Mouse (Mus musculus) midbrain, embryonic 13.5 days (tissue): ENCODE measurements around the gene Fcgrt. TPM values are rescaled to one million over a fixed set of nuclear protein-coding genes. Genes with fewer than 3 reads are reported as not detected.
"Not testable (repeated sequence)": the region's sequence is repeated elsewhere in the genome, so short reads cannot be mapped to it uniquely, and the experiment has no call there.

Source experiments
- ATAC-seq: fragments of 200-750 bp; cut with Nextera tagmentation; 2 replicates; pipeline ENCODE4 v1.8.0; 2017; ENCODE audit warnings: mild to moderate bottlenecking, moderate TSS enrichment, moderate library complexity
- H3K27ac ChIP-seq: fragments of 300-500 bp; sonication (generic); 2 replicates; pipeline ENCODE4 v1.5.1; 2015; ENCODE audit warnings: inconsistent platforms, mild to moderate bottlenecking, moderate library complexity
- H3K27me3 ChIP-seq: fragments of 300-500 bp; sonication (generic); 2 replicates; pipeline ENCODE4 v1.6.1; 2015; ENCODE audit warnings: mild to moderate bottlenecking, inconsistent platforms
- H3K36me3 ChIP-seq: fragments of 300-500 bp; sonication (generic); 2 replicates; pipeline ENCODE4 v1.6.1; 2015; ENCODE audit warnings: mild to moderate bottlenecking, inconsistent platforms
- H3K4me1 ChIP-seq: fragments of 300-500 bp; sonication (generic); replicated peaks from 2 replicates; pipeline ENCODE4 v1.6.1; 2015; ENCODE audit warnings: inconsistent platforms
- H3K4me2 ChIP-seq: fragments of 300-500 bp; sonication (generic); replicated peaks from 2 replicates; pipeline ENCODE4 v1.6.1; 2015; ENCODE audit warnings: moderate library complexity, mild to moderate bottlenecking, inconsistent platforms
- H3K4me3 ChIP-seq: fragments of 300-500 bp; sonication (generic); replicated peaks from 2 replicates; pipeline ENCODE4 v1.5.1; 2015; ENCODE audit warnings: mild to moderate bottlenecking, inconsistent platforms
- H3K9ac ChIP-seq: fragments of 300-500 bp; sonication (generic); replicated peaks from 2 replicates; pipeline ENCODE4 v1.6.1; 2015; ENCODE audit warnings: mild to moderate bottlenecking, inconsistent platforms
- H3K9me3 ChIP-seq: fragments of 300-500 bp; sonication (generic); 2 replicates; pipeline ENCODE4 v1.6.1; 2016; ENCODE audit warnings: mild to moderate bottlenecking, inconsistent platforms
- WGBS: fragments of 180-500 bp; shearing (Covaris S2); methylation state at CpG from one replicate; pipeline ENCODE4 v1.1.7; 2015; 5-methylcytosine and 5-hydroxymethylcytosine counted together
- polyA plus RNA-seq: library from polyadenylated mRNA; unstranded; fragments of >200 nt; fragmentation: Nextera tagmentation; extraction: Ambion mirVana; gene quantifications from 2 replicates; pipeline ENCODE4 v1.2.1, GENCODE M21; 2015

Gene Fcgrt
- polyA plus RNA-seq, 1 experiment from 2014 or later: 17.6 TPM

GRCm38 (mm10) chr7:45102940-45103585, 588 bp downstream of the Fcgrt start:
- Histone ChIP-seq H3K9me3 (no peaks in the 10 kb centered on the region), H3K4me3 (no peak overlapping the region), H3K4me2 (no peak overlapping the region), H3K4me1 (0 out of 2 replicates have a peak, but pooled peaks cover 4% of the 10 kb centered on the region), H3K27me3 (no peaks in the 10 kb centered on the region), H3K27ac (no peak overlapping the region), H3K36me3 (no peaks in the 10 kb centered on the region), H3K9ac (no peak overlapping the region)
- WGBS: 84% methylated on average over 9 of the region's 9 CpGs
- no peak for ATAC-seq

DNA sequence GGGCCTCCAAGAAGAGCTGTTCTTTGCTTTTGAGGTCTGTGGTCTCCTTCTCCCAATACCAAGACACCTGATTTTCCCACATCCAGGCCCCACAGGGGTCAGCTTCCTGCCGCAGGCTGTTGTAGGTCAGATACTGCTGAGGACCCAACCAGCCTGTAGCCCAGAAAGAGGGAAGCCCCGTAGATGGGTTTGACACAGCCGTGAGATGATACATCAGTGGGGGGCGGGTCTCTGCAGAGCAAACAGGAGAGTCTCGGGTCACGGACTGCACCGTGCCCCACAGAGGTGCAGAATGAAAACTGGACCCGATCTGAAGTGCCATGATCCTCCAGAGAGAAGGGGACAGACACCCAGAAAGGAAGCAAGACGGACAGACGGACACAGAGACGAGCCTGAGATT, 1.2 kb downstream of the Fcgrt start:
- Histone ChIP-seq H3K4me2 (no peak overlapping the region), H3K9me3 (no peaks in the 10 kb centered on the region), H3K27me3 (no peaks in the 10 kb centered on the region), H3K36me3 (no peaks in the 10 kb centered on the region), H3K27ac (no peak overlapping the region), H3K4me1 (0 out of 2 replicates have a peak, but pooled peaks cover 4% of the 10 kb centered on the region), H3K4me3 (no peak overlapping the region), H3K9ac (no peak overlapping the region)
- WGBS: 90% methylated on average over 11 of the region's 11 CpGs
- ATAC-seq: no peak

DNA sequence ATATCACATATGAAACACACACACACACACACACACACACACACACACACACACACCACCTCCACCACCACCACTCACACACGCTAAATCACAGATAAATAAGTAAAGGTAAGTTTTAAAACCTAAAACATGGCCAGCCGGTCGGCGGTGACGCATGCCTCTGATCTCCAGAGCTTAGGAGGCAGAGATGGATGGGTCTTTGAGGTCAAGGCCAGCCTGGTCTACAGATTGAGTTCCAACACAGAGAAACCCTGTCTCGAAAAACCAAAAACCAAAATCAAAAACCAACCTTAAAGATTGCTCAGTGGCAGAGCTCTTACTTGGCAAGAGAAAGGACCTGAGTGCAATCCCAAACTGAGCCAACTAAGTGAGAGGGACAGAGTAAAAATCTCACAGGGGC, 3.6 kb downstream of the Fcgrt start:
- Histone ChIP-seq H3K4me2 (no peak overlapping the region), H3K4me1 (no peaks in the 10 kb centered on the region), H3K27me3 (no peaks in the 10 kb centered on the region), H3K36me3 (no peaks in the 10 kb centered on the region), H3K9ac (no peak overlapping the region), H3K9me3 (no peaks in the 10 kb centered on the region), H3K4me3 (no peak overlapping the region), H3K27ac (no peak overlapping the region)
- 97% methylated on average over 6 of the region's 6 CpGs for WGBS
- no peak for ATAC-seq

GRCm38 (mm10) chr7:45098541-45099240, 5.0 kb downstream of the Fcgrt start:
- no peaks in the 10 kb centered on the region for H3K36me3 ChIP-seq
- ATAC-seq: no peak
- H3K27me3 ChIP-seq: no peaks in the 10 kb centered on the region
- H3K4me1 ChIP-seq: no peaks in the 10 kb centered on the region
- no peak overlapping the region for H3K27ac ChIP-seq
- no peak overlapping the region for H3K4me2 ChIP-seq
- H3K9me3 ChIP-seq: no peaks in the 10 kb centered on the region
- H3K9ac ChIP-seq: no peak overlapping the region
- 89% methylated on average over 8 of the region's 8 CpGs for WGBS
- H3K4me3 ChIP-seq: no peak overlapping the region

GRCm38 (mm10) chr7:45097479-45097878, 6.2 kb downstream of the Fcgrt start:
- Histone ChIP-seq H3K9ac (no peak overlapping the region), H3K9me3 (no peaks in the 10 kb centered on the region), H3K4me2 (no peak overlapping the region), H3K27ac (no peak overlapping the region), H3K36me3 (no peaks in the 10 kb centered on the region), H3K4me1 (no peaks in the 10 kb centered on the region), H3K4me3 (no peak overlapping the region), H3K27me3 (no peaks in the 10 kb centered on the region)
- no peak for ATAC-seq
- 80% methylated on average over 6 of the region's 6 CpGs for WGBS

- H3K4me3 ChIP-seq, ATAC-seq, H3K4me2 ChIP-seq, H3K9me3 ChIP-seq, H3K27ac ChIP-seq, H3K36me3 ChIP-seq, H3K9ac ChIP-seq, H3K27me3 ChIP-seq: not testable (repeated sequence)
- H3K4me1 ChIP-seq: peaks cover 11% of the 10 kb centered on the region
- WGBS: 94% methylated on average over 14 of the region's 14 CpGs
These were observed 7.7 kb downstream of the Fcgrt start for GRCm38 (mm10) chr7:45095965-45096364.

GRCm38 (mm10) chr7:45095367-45095766, 8.3 kb downstream of the Fcgrt start:
- ATAC-seq: no peak
- no peak overlapping the region for H3K4me3 ChIP-seq
- H3K9me3 ChIP-seq: no peaks in the 10 kb centered on the region
- no peak overlapping the region for H3K27ac ChIP-seq
- H3K4me2 ChIP-seq: no peak overlapping the region
- no peaks in the 10 kb centered on the region for H3K36me3 ChIP-seq
- no peak overlapping the region for H3K9ac ChIP-seq
- peaks cover 13% of the 10 kb centered on the region for H3K4me1 ChIP-seq
- H3K27me3 ChIP-seq: 0 out of 2 replicates have a peak, but pooled peaks cover 5% of the 10 kb centered on the region
- 92% methylated on average over 6 of the region's 6 CpGs for WGBS

- no peak for ATAC-seq
- Histone ChIP-seq H3K27me3 (0 out of 2 replicates have a peak, but pooled peaks cover 5% of the 10 kb centered on the region), H3K9ac (no peak overlapping the region), H3K27ac (no peak overlapping the region), H3K4me1 (peaks cover 13% of the 10 kb centered on the region), H3K9me3 (no peaks in the 10 kb centered on the region), H3K4me2 (no peak overlapping the region), H3K4me3 (no peak overlapping the region), H3K36me3 (no peaks in the 10 kb centered on the region)
- WGBS: 76% methylated on average over 7 of the region's 7 CpGs
These were observed 9.5 kb downstream of the Fcgrt start for GRCm38 (mm10) chr7:45094121-45094520.

- H3K27me3 ChIP-seq: 0 out of 2 replicates have a peak, but pooled peaks cover 5% of the 10 kb centered on the region
- WGBS: 33% methylated on average over 18 of the region's 18 CpGs
- no peak overlapping the region for H3K4me3 ChIP-seq
- no peak overlapping the region for H3K4me2 ChIP-seq
- H3K36me3 ChIP-seq: no peaks in the 10 kb centered on the region
- no peak for ATAC-seq
- peaks cover 13% of the 10 kb centered on the region for H3K4me1 ChIP-seq
- H3K9me3 ChIP-seq: no peaks in the 10 kb centered on the region
- H3K27ac ChIP-seq: no peak overlapping the region
- H3K9ac ChIP-seq: no peak overlapping the region
These were observed 10.1 kb downstream of the Fcgrt start for GRCm38 (mm10) chr7:45093516-45093905.

DNA sequence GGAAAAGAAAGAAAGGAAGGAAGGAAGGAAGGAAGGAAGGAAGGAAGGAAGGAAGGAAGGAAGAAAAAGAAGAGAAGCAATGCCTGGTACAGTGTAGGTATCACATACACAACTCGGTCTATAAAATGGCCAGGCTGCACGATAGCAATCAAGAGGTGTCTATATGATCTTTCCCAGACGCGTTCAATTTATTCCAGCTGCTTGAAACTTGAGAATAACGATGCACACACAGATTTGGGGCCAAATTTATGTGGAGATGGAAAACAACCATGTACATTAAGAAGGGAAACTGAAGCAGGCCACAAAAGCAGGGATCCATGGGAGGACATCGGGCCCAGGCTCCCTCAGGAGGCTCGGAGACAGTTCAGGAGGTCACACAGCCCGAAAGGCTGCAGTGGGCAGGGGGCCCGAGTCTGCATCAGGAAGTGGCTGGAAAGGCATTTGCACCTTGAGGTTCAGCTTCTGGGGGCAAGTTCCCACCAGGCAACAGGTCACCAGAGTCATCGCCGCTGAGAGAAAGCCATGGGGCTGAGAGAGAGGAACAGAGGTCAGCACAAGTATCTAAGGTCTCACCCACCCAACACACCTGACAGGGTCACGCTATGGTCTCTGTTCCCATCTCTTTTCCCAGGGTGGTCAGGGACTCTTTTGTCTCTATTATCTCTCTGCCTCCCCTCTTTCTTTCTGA, 10.7 kb downstream of the Fcgrt start:
- Histone ChIP-seq H3K4me3 (no peak overlapping the region), H3K36me3 (no peaks in the 10 kb centered on the region; the same call in 1 of the 2 replicates), H3K4me1 (peaks cover 13% of the 10 kb centered on the region), H3K27me3 (0 out of 2 replicates have a peak, but pooled peaks cover 5% of the 10 kb centered on the region), H3K9ac (no peak overlapping the region), H3K9me3 (no peaks in the 10 kb centered on the region), H3K27ac (no peak overlapping the region), H3K4me2 (no peak overlapping the region)
- no peak for ATAC-seq
- 61% methylated on average over 12 of the region's 12 CpGs for WGBS

DNA sequence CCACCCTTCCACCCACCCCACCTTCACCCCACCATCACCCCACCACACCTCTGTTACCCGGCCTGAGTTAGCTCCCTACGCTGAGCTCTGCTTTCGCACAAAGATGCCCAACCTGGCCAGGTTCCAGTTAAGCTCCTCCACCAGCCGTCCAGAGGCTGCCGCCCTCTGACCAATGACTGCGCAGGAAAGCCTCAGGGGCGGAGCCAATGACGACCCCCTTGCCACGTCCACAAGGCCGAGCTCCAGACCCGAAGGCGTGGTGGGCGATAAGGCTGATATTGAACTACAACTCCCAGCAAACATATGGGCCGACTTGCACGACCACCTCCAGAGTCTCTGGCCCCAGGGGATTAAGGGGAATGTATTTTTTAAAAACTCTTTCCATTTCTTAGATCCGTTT, 11.6 kb downstream of the Fcgrt start, which contains the start of gene Rcn3:
Rcn3 (minus strand) TSS at position 174 of the 400 bp plus-strand sequence.
- Histone ChIP-seq H3K4me1 (peaks cover 13% of the 10 kb centered on the region), H3K9ac (peak within 1 kb of the TSS; percentile 53), H3K27me3 (0 out of 2 replicates have a peak, but pooled peaks cover 5% of the 10 kb centered on the region), H3K36me3 (peaks cover 6% of the 10 kb centered on the region; the same call in 1 of the 2 replicates), H3K4me3 (peak within 1 kb of the TSS; percentile 43), H3K4me2 (peak within 1 kb of the TSS; percentile 61), H3K9me3 (no peaks in the 10 kb centered on the region), H3K27ac (0 out of 2 replicates have a peak within 1 kb of the TSS, but pooled peaks have one; percentile 14)
- peak; percentile 97 for ATAC-seq
- 1% methylated on average over 16 of the region's 16 CpGs for WGBS
